Mouse (Mus musculus): ENCODE results near the gene Clpx.

Gene Clpx

DNA sequence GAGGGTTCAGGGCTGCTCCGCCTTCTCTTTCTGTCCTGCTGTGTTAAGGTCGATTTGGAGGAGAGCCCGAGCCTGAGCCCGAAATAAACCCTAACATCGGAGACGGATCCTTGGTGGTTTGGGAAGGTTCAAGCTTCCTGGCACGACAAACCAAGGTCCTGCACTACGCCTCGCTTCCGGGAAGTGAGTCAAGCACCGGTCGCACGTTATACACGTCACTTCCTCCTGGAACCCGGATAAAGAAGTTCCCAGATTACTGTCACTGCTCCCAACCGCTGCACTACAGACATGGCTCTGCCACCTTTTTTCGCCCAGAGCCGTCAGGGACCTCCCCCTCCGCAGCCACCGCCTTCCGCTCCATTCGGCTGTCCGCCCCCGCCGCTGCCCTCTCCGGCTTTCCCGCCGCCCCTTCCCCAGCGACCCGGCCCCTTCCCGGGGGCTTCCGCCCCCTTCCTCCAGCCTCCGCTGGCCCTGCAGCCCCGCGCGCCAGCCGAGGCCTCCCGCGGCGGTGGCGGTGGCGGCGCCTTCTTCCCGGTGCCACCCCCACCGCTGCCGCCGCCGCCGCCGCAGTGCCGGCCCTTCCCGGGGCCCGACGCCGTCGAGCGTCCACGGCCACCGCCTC is 51.9 kb downstream of the Clpx start, which contains the start of gene Pdcd7:
Pdcd7 (plus strand) TSS at position 251 of the 622 bp plus-strand sequence.
- in situ Hi-C loops (cut with MboI; ENCODE audit: low sequenced_read_pairs) = no loop called here

DNA sequence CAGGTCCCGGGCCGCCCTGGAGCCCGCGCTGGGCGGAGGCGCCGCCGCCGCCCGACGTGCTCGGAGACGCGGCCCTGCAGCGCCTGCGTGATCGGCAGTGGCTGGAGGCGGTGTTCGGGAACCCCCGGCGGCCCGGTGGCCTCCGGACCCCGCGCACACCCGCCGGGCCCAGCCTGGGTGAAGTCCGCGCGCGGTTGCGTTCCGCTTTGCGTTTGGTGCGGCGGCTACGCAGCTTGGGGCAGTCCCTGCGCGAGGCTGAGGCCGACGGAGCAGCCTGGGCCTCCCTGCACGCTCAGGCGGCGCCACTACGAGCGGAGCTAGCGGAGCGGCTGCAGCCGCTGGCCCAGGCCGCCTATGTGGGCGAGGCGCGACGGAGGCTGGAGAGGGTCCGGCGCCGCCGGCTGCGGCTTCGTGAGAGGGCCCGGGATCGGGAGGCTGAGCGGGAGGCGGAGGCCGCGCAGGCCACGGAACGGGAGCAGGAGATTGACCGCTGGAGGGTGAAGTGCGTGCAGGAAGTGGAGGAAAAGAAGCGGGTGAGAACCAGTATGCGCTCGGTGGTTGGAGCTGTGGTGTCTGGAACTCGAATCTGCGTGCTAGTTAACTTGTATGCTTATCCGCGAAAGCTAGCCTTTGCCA is 52.5 kb downstream of the Clpx start:
- in situ Hi-C loops (cut with MboI; ENCODE audit: low sequenced_read_pairs) = no loop called here

DNA sequence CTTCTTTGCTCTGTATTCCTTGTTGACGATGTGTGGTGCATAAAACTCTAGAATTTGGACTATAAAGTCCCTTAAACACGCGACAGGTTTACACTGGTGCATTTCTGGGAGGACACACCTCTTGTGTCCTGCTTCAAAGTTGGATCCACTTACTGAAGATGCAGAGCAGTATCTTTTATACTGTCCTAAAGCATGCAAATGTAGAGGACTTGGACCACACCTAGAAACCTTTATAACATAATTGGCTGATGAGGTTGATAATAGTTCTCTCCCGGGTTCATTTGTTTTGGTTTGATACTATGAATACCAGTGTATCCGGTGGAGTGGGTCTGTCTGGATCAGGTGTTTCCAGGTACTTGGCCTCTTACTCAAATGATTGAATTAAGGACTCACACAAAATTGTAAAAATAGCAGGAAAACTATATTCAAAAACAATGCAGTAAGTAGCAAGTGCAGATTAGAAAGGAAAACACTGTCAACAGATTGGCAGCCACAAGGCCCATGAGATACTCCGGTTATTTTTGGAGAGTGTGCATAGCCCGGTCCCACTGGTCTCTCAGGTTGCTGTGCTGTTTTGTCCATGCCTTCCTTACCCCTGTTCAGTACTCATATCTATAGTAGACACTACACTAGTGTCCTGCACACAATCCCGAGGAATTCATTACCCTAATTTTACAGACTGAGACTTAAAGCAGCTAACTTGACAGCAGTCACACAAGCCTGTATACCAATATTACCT is 53.2 kb downstream of the Clpx start:
- in situ Hi-C loops (cut with MboI; ENCODE audit: low sequenced_read_pairs) = no loop called here

DNA sequence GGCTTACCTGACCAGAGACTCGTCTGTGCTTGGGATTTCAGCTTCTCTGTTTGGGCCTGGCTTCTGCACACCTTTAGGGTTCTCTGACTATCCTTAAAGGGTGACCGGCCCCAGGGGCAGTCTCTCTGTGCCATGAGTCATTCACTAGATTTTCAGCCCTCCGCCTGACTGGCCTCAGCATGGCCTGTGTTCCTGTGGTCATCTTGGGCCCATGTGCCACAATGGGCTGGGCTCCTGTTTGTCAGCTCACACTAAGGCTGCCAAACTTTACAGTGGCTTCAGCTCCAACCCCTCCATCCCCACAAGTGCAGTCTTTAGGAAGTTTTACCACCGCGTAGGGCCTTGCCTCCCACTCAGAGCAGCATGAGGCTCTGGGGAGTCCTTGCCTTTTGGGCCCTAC is 59.2 kb downstream of the Clpx start:
- in situ Hi-C loops (cut with MboI; ENCODE audit: low sequenced_read_pairs) = no loop called here

DNA sequence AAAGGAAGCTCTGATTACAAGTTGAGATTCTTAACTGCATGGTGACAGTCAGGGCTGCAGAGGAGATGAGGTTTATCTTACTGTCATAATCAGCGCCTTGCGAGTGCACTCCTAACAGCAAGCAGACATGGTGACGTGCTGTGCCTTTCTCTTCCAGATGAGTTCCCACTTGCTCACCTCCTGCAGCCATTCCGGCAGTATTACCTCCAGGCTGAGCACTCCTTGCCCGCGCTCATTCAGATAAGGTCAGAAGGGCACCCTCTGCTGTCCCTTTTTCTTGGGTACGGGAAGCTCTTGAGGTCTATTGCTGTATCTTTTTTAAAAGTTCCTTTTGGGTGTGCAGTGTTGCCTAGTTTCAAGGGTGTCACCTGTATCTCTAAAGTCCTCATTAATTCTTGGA is 62.5 kb downstream of the Clpx start:
- in situ Hi-C loops (cut with MboI; ENCODE audit: low sequenced_read_pairs) = no loop called here

DNA sequence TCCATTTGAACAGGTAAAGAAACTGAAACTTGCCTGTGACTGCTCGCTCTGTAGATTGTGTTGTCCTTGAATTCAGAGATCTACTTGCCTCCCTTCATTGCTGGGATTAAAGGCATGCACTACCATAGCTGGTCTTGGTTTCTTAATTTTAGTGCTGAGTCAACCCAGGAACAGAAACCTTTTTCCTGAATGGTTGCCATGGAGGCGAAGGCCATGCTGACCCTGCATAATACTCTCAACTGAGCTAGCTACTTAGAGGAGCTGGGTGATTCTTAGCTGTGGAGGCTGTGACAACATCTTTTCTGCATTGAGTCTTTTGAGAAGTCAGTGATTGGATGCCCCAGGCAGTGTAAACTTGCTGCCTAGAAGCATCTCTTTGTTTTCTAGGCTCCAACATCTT is 62.9 kb downstream of the Clpx start:
- in situ Hi-C loops (cut with MboI; ENCODE audit: low sequenced_read_pairs) = no loop called here

DNA sequence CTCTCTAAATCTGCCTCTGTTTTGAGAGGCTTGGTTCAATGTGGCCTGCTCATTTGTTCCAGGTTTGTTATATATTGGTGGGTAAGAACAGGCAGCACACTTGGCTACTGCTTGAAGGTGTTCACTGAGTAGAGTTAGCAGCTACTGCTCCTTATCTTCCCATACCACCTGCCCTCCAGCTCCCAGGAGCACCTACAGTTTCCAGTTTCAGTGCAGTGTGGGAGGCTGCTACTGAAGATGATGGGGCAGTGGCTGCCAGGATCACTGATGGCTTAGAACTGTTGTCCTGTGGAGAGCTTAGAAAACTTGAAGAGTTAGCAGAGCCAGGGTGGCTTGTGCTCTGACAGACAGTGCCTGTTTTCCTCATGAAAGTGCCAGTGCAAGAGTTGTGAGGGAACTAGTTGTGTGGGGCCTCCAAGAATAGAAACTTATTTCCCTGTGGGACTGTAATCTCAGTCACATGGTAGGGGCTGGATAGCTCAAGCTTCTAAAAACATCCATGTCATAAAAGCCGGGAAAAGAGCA is 65.0 kb downstream of the Clpx start:
- in situ Hi-C loops (cut with MboI; ENCODE audit: low sequenced_read_pairs) = no loop called here

DNA sequence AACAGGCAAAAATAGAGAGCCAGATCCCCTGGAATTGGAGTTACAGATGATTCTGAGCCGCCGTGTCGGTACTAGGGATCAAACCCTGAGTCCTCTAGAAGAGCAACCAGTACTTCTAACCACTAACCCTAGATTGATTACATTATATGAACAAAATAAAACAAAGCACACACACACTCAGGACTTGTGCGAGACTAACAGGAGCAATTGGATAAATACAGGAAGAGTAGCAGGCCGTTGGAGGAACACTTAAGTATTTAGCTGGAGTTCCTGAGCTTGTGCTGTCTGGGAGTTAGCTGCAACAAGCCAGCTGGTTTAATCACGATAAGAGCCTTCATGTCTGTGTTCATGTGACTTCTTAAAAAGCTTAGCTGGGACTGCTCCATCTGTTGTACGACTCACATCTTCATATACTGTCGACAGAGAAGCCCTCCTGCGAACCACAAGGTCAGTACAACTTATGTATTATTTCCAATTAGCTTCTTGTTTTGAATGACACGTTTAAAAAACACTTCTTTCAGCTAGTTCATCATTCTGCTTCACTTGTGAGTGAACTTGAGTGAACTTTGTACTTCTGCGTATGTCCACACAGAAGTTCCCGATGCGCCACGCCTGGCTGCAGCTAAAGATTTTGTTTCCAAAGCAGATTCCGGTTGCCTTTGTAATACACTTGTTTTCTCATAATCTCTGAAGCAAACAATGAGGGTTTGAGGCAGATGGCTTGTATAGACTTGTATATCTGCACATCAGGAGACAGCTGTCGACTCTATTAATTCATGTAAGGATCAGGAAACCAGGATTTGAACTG is 66.8 kb downstream of the Clpx start, which contains the start of gene Ubap1l:
Ubap1l (plus strand) TSS at position 401 of the 808 bp plus-strand sequence.
- in situ Hi-C loops (cut with MboI; ENCODE audit: low sequenced_read_pairs) = no loop called here

DNA sequence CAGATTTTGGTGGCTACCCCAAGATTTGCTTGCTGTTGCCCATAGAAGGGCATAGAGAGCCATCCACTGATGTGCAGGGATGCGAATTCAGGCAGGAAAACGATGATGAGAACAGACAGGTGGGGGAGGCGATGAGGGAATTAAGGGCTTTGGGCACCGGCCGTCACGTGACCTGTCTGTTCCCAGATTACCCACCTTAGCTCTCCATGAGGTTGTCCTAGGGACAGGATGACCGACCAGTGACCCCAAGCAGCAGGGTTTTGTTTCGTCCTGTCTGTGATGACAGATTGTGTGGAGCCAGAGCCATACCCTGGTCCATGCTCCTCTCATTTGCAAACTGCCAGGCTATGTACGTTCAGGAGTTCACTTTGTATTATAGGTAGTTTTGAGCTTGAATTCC is 69.6 kb downstream of the Clpx start:
- in situ Hi-C loops (cut with MboI; ENCODE audit: low sequenced_read_pairs) = no loop called here

DNA sequence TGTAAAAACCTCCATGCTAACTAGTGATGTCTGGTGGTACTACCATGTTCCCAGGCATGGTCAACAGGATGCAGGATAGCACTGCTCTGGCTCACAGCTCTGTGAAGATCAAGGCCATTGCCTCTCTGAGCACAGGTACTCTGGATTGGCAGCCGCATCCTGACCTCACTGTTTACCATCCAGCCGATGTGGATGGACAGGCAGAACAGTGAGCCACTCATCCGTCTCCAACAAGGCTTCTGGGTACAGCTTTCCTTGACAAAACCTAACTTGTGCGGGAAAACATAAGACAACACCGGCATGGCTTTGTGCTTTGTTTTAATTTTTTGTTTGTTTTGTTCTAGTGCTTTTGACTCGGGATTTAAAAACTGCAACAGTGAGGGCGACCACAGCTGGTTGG is 71.7 kb downstream of the Clpx start:
- in situ Hi-C loops (cut with MboI; ENCODE audit: low sequenced_read_pairs) = no loop called here

DNA sequence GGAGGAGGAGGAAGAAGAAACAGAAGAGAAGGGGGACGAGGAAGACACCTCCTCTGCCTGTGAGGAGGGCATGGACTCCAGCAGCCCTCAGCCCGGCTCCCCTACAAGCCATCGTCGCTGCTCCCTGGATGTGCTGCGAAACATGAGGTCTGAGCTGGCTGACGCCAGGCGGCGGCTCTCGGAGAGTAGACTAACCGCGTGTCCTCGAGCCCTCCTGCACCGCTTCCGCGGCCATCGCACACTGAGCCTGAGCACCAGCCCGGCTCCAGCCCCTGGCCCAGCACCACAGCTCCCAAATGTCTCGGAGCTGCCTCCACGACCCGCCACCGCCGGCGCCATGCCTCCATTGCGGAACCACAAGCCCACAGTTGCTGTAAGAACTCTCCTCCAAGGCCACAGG is 77.7 kb downstream of the Clpx start:
- in situ Hi-C loops (cut with MboI; ENCODE audit: low sequenced_read_pairs) = no loop called here

DNA sequence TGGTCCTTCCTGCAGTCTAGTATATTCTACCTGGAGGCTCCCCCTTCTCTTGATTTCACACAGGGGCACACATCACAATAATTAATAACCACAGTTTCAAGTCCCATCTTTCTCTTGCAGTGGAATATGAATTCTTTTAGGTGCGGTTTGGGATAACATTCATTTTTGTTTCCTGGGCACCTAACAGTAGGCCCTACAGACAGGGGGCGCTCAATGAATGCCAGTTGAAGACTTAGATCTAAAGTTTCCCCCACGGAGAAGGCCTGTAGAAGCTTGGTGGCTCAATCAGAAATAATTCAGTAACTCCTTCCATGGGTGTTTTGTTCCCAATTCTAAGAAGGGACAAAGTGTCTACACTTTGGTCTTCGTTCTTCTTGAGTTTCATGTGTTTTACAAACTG is 78.4 kb downstream of the Clpx start:
- in situ Hi-C loops (cut with MboI; ENCODE audit: low sequenced_read_pairs) = no loop called here

DNA sequence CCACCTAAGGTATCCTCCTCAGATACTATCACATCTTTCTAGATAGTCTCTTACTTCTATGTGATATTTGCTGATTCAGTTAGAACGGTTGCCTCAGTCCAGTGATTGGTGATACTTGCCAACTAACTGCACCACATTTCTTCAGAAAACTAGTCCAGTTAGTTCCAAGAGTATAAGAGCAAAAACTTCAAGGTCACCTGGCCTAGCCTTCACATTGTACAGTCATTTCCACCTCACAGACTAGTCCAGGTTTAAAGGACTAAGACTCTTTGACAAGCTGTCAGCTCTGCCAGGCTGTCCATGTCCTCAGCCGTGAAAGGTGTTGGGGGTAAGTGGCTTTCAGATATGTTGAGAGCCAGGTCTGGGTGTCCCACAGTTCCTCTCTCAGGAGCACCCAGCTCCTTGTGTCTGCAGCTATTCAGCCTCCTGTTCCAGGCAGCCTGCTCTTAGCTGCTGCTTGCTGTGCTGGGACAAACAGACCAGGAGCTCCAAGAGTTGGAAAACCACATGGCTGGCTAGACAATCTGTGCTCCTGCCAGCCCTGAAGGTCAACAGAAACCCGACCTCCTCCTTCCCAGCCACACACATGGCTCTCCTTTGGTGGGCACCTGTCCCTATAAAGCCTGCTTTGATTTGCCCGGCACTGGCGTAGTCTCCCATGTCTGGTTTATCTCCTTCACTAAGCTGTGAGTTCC is 80.6 kb downstream of the Clpx start:
- in situ Hi-C loops (cut with MboI; ENCODE audit: low sequenced_read_pairs) = no loop called here

DNA sequence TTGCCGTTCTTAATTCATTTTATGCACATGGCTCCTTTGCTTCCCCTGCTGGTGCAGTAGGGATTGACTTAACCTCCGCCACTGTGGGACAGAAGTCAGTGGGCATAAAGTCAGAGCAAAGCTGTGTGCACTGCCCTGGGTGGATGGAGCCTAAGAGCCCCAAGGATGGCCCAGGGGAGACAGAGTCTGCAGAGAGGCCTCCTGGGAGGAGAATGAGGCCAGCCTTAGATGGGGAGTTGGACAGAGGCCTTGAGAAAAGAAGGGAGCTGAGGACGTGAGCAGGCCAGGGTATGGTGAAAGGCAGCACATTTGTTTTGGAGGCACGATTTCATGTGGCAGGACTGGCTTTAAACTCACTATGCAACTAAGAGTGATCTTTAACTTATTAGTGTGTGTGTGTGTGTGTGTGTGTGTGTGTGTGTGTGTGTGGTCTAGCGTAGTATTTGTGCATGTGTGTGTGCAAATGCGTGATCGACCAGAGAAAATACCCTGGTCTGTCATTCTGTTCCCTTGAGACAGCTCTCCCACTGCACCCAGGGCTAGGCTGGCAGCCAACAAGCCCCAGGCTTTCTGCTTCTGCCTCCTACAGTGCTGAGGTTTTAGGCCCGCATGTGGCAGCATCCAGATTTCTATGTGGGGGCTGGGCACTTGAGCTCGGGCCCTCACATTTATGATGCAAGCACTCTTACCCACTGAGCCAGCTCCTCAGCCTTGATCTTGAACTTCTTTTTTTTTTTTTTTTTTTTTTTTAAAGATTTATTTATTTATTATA is 81.3 kb downstream of the Clpx start:
- in situ Hi-C loops (cut with MboI; ENCODE audit: low sequenced_read_pairs) = no loop called here

Measured in CH12F3 (cell line).